Mouse (Mus musculus) forebrain, postnatal 0 days (tissue): Measurements from ENCODE around the gene Cox8c. TPM values are rescaled to one million over a fixed set of nuclear protein-coding genes. Genes with fewer than 3 reads are reported as not detected.
A peak's percentile ranks its signal among the peaks of the same experiment; 100 is the strongest.

Experiments used
- ATAC-seq: fragments of 200-750 bp; cut with Nextera tagmentation; 2 replicates; pipeline ENCODE4 v1.8.0; 2017; ENCODE audit warnings: mild to moderate bottlenecking, moderate library complexity
- DNase-seq: peaks from one replicate; pipeline ENCODE4 v3.0.0-alpha.2; 2015
- H3K27ac ChIP-seq: fragments of 300-500 bp; sonication (generic); 2 replicates; pipeline ENCODE4 v1.5.1; 2014; ENCODE audit warnings: low read depth, mild to moderate bottlenecking, antibody characterized with exemption, low read length, moderate library complexity, mixed read lengths
- H3K27me3 ChIP-seq: fragments of 300-500 bp; sonication (generic); 2 replicates; pipeline ENCODE4 v1.6.1; 2014; ENCODE audit warnings: mild to moderate bottlenecking, low read length, mixed read lengths; ENCODE audit not compliant: insufficient read depth
- H3K36me3 ChIP-seq: fragments of 300-500 bp; sonication (generic); 2 replicates; pipeline ENCODE4 v1.6.1; 2014; ENCODE audit warnings: mild to moderate bottlenecking, moderate library complexity; ENCODE audit not compliant: insufficient read depth
- H3K4me1 ChIP-seq: fragments of 300-500 bp; sonication (generic); 2 replicates; pipeline ENCODE4 v1.6.1; 2014; ENCODE audit warnings: antibody characterized with exemption; ENCODE audit not compliant: insufficient read depth
- H3K4me2 ChIP-seq: fragments of 300-500 bp; sonication (generic); 2 replicates; pipeline ENCODE4 v1.6.1; 2014; ENCODE audit warnings: low read depth, mild to moderate bottlenecking, moderate library complexity
- H3K4me3 ChIP-seq: fragments of 300-500 bp; sonication (generic); 2 replicates; pipeline ENCODE4 v1.5.1; 2014; ENCODE audit warnings: low read depth, low read length, mixed read lengths
- H3K9ac ChIP-seq: fragments of 300-500 bp; sonication (generic); 2 replicates; pipeline ENCODE4 v1.6.1; 2014; ENCODE audit warnings: mild to moderate bottlenecking
- H3K9me3 ChIP-seq: fragments of 300-500 bp; sonication (generic); 2 replicates; pipeline ENCODE4 v1.6.1; 2016; ENCODE audit warnings: low read length
- CTCF ChIP-seq: sonication (generic); IDR thresholded peaks from 2 replicates; pipeline ENCODE4 v1.5.1; 2016; ENCODE audit warnings: antibody characterized with exemption, control low read depth, low read depth
- WGBS: fragments of 180-500 bp; shearing (Covaris S2); extraction: QIAGEN DNeasy Blood & Tissue Kit; methylation state at CpG from one replicate; pipeline ENCODE4 v1.1.7; 2014; 5-methylcytosine and 5-hydroxymethylcytosine counted together
- polyA plus RNA-seq: library from polyadenylated mRNA; unstranded; fragments of >200 nt; fragmentation: Nextera tagmentation; extraction: Ambion mirVana; gene quantifications from 2 replicates; pipeline ENCODE4 v1.2.1, GENCODE M21; 2015
- total RNA-seq: library from RNA; depleted of rRNA; stranded (reverse); fragments of >200 nt; gene quantifications from 2 replicates; pipeline ENCODE4 v1.2.3, GENCODE M21; 2014; rRNA removed

The Cox8c gene
- total RNA-seq (not detected in 2 replicates), polyA plus RNA-seq (not detected in 2 replicates)

GRCm38 (mm10) chr12:102899091-102899490, at the start of gene Cox8c:
Gene Cox8c (plus strand): TSS chr12:102899316.
- Histone ChIP-seq H3K4me1 (no peaks in the 10 kb centered on the region), H3K36me3 (no peaks in the 10 kb centered on the region), H3K27ac (no peak within 1 kb of the TSS), H3K27me3 (no peaks in the 10 kb centered on the region), H3K4me3 (no peak within 1 kb of the TSS), H3K9ac (no peak within 1 kb of the TSS), H3K4me2 (no peak within 1 kb of the TSS), H3K9me3 (no peaks in the 10 kb centered on the region)
- TF ChIP-seq CTCF = no peak
- DNase-seq (no peak), ATAC-seq (no peak)
- WGBS = 93% methylated on average over 17 of the region's 17 CpGs

- DNase-seq = no peak
- H3K27ac ChIP-seq = no peak overlapping the region
- H3K4me2 ChIP-seq = no peak overlapping the region
- no peak overlapping the region for H3K9ac ChIP-seq
- H3K4me3 ChIP-seq = no peak overlapping the region
- no peaks in the 10 kb centered on the region for H3K36me3 ChIP-seq
- no peaks in the 10 kb centered on the region for H3K9me3 ChIP-seq
- no peak for TF ChIP-seq CTCF
- 0 out of 2 replicates have a peak, but pooled peaks cover 4% of the 10 kb centered on the region for H3K4me1 ChIP-seq
- ATAC-seq = no peak
- no peaks in the 10 kb centered on the region for H3K27me3 ChIP-seq
Measured at GRCm38 (mm10) chr12:102860806-102861205, 38.3 kb upstream of the Cox8c start.

- H3K27ac ChIP-seq = no peak overlapping the region
- WGBS = 95% methylated on average over 2 of the region's 2 CpGs
- no peaks in the 10 kb centered on the region for H3K4me1 ChIP-seq
- H3K4me2 ChIP-seq = no peak overlapping the region
- TF ChIP-seq CTCF = no peak
- ATAC-seq (no peak), DNase-seq (no peak)
- H3K4me3 ChIP-seq = no peak overlapping the region
- no peaks in the 10 kb centered on the region for H3K36me3 ChIP-seq
- H3K9me3 ChIP-seq = no peaks in the 10 kb centered on the region
- no peak overlapping the region for H3K9ac ChIP-seq
- H3K27me3 ChIP-seq = no peaks in the 10 kb centered on the region
Measured at GRCm38 (mm10) chr12:102869802-102870201, 29.3 kb upstream of the Cox8c start.

- H3K4me1 ChIP-seq = no peaks in the 10 kb centered on the region; the same call in 1 of the 2 replicates
- H3K36me3 ChIP-seq = no peaks in the 10 kb centered on the region
- TF ChIP-seq CTCF = no peak
- no peak overlapping the region for H3K4me3 ChIP-seq
- DNase-seq (no peak), ATAC-seq (no peak)
- no peaks in the 10 kb centered on the region for H3K27me3 ChIP-seq
- H3K4me2 ChIP-seq = no peak overlapping the region
- no peak overlapping the region for H3K9ac ChIP-seq
- no peaks in the 10 kb centered on the region for H3K9me3 ChIP-seq
- no peak overlapping the region for H3K27ac ChIP-seq
- 75% methylated on average over 1 of the region's 1 CpGs for WGBS
Measured at GRCm38 (mm10) chr12:102870527-102870926, 28.6 kb upstream of the Cox8c start.

- H3K4me3 ChIP-seq = peak overlapping the region; percentile 96
Measured at GRCm38 (mm10) chr12:102877301-102878030, 21.6 kb upstream of the Cox8c start.

GRCm38 (mm10) chr12:102878031-102878823, 20.9 kb upstream of the Cox8c start, which contains the start of gene Btbd7:
Gene Btbd7 (minus strand): TSS chr12:102878471.
- ATAC-seq = peak; percentile 96
- Histone ChIP-seq H3K9me3 (no peaks in the 10 kb centered on the region), H3K36me3 (no peaks in the 10 kb centered on the region), H3K9ac (peak within 1 kb of the TSS; percentile 86), H3K4me3 (peak within 1 kb of the TSS; percentile 96), H3K27me3 (no peaks in the 10 kb centered on the region), H3K27ac (peak within 1 kb of the TSS; percentile 93), H3K4me1 (peaks cover 12% of the 10 kb centered on the region), H3K4me2 (peak within 1 kb of the TSS; percentile 56)
- TF ChIP-seq CTCF = no peak
- WGBS = 5% methylated on average over 89 of the region's 95 CpGs
- DNase-seq = peak; percentile 98

More at GRCm38 (mm10) chr12:102877301-102878030, 21.6 kb upstream of the Cox8c start:
- peak; percentile 23; the same call in 1 of the 2 replicates for TF ChIP-seq CTCF
- H3K27me3 ChIP-seq = no peaks in the 10 kb centered on the region
- ATAC-seq (peak; percentile 58), DNase-seq (peak; percentile 59)
- H3K4me2 ChIP-seq = peak overlapping the region; percentile 56
- peak overlapping the region; percentile 93 for H3K27ac ChIP-seq
- H3K9me3 ChIP-seq = no peaks in the 10 kb centered on the region
- H3K4me1 ChIP-seq = peaks cover 12% of the 10 kb centered on the region
- H3K36me3 ChIP-seq = no peaks in the 10 kb centered on the region
- peak overlapping the region; percentile 86 for H3K9ac ChIP-seq
- WGBS = under 1% methylated on average over 58 of the region's 70 CpGs
